Mouse (Mus musculus) C2C12 (cell line): ENCODE measurements around the gene Fabp3.

Experiments
- CEBPB ChIP-seq: IDR thresholded peaks from one replicate; pipeline ENCODE4 v1.6.1; 2011; ENCODE audit warnings: low read depth, mild to moderate bottlenecking, control low read depth, moderate library complexity
- CTCF ChIP-seq: IDR thresholded peaks from one replicate; pipeline ENCODE4 v1.5.1; 2011; ENCODE audit not compliant: control insufficient read depth, insufficient read depth, insufficient read length
- FOSL1 ChIP-seq: IDR thresholded peaks from one replicate; pipeline ENCODE4 v1.8.0; 2011; ENCODE audit warnings: mild to moderate bottlenecking, low read length; ENCODE audit not compliant: poor library complexity, insufficient read depth, severe bottlenecking
- MAX ChIP-seq: IDR thresholded peaks from one replicate; pipeline ENCODE4 v1.6.1; 2011; ENCODE audit warnings: mild to moderate bottlenecking, control low read depth
- MYOD1 ChIP-seq: IDR thresholded peaks from one replicate; pipeline ENCODE4 v1.6.1; 2011; ENCODE audit warnings: low read depth; ENCODE audit not compliant: control insufficient read depth, insufficient read length
- MYOG ChIP-seq: IDR thresholded peaks from one replicate; pipeline ENCODE4 v1.6.1; 2011; ENCODE audit not compliant: control insufficient read depth, insufficient read length; ENCODE audit errors: extremely low read depth
- USF1 ChIP-seq: IDR thresholded peaks from one replicate; pipeline ENCODE4 v1.6.1; 2011; ENCODE audit warnings: low read depth, mild to moderate bottlenecking, control low read depth, moderate library complexity

DNA sequence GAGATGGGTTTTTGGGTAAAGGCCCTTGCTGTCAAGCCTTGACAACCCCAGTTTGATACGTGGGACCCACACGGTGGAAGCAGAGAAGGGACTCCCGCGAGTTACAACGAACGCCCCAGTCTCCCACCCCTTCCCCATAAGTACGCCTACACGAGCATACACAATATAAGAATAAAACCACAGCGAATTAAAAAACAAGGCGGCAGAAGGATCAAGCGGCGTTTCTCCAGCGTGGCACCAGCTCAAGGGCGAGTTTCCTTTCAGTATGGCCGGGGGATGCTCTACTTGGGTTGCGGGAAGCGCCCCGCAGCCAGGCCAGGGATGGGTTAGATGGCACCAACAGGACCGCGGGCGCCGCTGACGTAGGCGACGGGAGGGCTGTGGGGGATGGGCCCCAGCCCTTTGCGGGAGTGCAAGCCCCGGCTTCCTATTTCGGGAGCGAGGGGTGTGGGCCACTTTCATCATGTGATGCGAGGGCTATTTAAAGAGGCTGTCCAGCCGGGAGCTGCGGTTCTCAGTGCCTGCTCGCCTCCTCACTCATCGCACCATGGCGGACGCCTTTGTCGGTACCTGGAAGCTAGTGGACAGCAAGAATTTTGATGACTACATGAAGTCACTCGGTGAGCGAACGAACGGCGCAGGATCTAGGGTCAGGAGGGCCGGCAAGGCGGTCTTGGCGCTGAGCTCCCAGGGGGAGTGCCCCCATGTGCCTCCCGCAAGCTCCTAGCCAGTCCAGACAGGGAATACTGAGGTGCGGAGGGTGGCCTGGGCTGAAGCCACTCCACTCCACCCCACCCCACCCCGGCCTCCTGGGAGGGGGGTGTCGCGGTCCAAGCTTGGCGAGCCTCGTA, at the start of gene Fabp3, which contains the start of gene Gm10570:
- TF ChIP-seq CTCF, result no peak
- no peak for TF ChIP-seq MYOG
- TF ChIP-seq MAX, result no peak
- no peak for TF ChIP-seq USF1
- TF ChIP-seq MYOD1, result no peak
- no peak for TF ChIP-seq CEBPB
- TF ChIP-seq FOSL1, result no peak
